Mouse (Mus musculus): Measurements from ENCODE around the gene Ppp2r5b. TPM values are rescaled to one million over a fixed set of nuclear protein-coding genes. Genes with fewer than 3 reads are reported as not detected.

The Ppp2r5b gene
- polyA plus RNA-seq, 1 experiment from 2014 or later: 42.1 TPM

DNA sequence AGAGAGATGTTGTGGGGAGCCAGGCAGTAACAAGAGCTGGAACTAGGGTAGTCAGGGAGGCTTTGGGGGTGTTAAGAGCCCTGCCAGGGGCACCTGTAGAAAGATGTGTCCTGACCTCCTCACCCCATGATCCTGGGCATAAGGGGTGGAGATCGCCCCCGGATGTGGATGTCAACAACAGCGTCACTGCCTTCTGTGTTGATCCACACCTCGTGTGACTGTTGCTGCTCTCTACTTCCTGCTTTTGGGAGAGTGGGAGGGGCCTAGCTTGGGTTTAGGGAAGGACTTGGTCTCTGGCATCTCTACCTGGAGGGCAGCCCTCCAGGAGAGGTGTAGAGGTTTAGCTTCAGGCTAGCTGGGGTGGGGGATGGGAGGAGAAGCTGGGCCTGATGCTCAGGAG lies 6.6 kb upstream of the Ppp2r5b start:
- WGBS: 3% methylated on average over 4 of the region's 4 CpGs

DNA sequence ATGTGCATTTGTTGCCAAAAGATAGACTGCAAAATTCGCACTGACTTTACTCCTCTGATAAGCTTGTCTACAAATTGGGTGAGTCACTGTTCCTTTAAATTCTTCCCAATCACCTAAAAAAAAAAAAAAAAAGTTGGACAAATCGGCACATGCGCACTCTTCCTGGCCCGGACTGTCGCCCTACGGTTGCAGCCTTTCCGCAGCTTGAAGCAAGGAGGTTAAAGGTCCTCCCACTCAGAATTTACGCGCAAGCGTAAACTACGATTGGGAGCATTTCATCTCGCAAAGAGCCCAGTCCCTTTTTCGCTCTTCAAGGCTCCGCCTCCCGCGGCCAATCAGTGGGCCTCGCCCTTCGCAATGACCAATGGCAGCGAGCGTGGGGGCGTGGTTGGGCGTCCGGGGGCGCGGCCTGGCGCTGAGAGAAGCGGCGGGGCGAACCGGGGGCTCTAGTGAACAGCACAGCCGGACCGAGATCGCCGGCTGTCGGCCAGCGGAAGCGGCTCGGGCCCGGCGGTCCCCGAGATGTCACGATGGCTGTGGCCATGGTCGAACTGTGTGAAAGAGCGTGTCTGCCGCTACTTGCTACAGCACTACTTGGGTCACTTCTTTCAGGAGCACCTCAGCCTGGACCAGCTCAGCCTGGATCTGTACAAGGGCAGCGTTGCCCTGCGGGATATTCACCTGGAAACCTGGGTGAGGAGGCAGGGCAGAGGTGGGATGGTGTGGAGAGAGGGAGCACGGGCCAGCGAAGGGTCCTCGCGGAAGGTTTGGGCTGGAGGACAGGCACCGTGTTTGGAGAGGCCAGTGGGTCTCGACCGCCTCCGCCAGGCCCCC lies 5.8 kb upstream of the Ppp2r5b start, which contains the start of gene Atg2a:
TSS of gene Atg2a (plus strand) at position 395 of the 834 bp plus-strand sequence.
- DNase-seq (ENCODE audit: low spot score): peak; percentile 99
- WGBS: under 1% methylated on average over 55 of the region's 55 CpGs
- ATAC-seq (ENCODE audit: low FRiP score): peak; percentile 94
- Histone ChIP-seq H3K27ac (ENCODE audit: low read depth, low read length) (peak within 1 kb of the TSS; percentile 0; the same call in 1 of the 2 replicates), H3K4me1 (replicated peaks; ENCODE audit: control insufficient read depth, insufficient read depth, low read length) (peaks cover 6% of the 10 kb centered on the region), H3K27me3 (ENCODE audit: control insufficient read depth, insufficient read depth, low read length) (no peaks in the 10 kb centered on the region), H3K9me3 (ENCODE audit: control insufficient read depth, low read length) (no peaks in the 10 kb centered on the region), H3K4me2 (replicated peaks; ENCODE audit: low read depth, low read length) (peak within 1 kb of the TSS; percentile 90), H3K36me3 (ENCODE audit: control insufficient read depth, insufficient read depth, low read length) (no peaks in the 10 kb centered on the region), H3K4me3 (ENCODE audit: low read depth, low read length) (peak within 1 kb of the TSS; percentile 67), H3K9ac (ENCODE audit: low read depth, low read length) (peak within 1 kb of the TSS; percentile 88)

More for the DNA sequence above, 6.6 kb upstream of the Ppp2r5b start:
- Histone ChIP-seq H3K4me2 (replicated peaks; ENCODE audit: low read depth, low read length) (peak overlapping the region; percentile 90), H3K27ac (ENCODE audit: low read depth, low read length) (peak overlapping the region; percentile 0; the same call in 1 of the 2 replicates), H3K9me3 (ENCODE audit: control insufficient read depth, low read length) (no peaks in the 10 kb centered on the region), H3K27me3 (ENCODE audit: control insufficient read depth, insufficient read depth, low read length) (no peaks in the 10 kb centered on the region), H3K36me3 (ENCODE audit: control insufficient read depth, insufficient read depth, low read length) (no peaks in the 10 kb centered on the region), H3K4me1 (replicated peaks; ENCODE audit: control insufficient read depth, insufficient read depth, low read length) (peaks cover 6% of the 10 kb centered on the region), H3K9ac (ENCODE audit: low read depth, low read length) (peak overlapping the region; percentile 88), H3K4me3 (ENCODE audit: low read depth, low read length) (peak overlapping the region; percentile 67)
- ATAC-seq (ENCODE audit: low FRiP score) (peak; percentile 12; the same call in 1 of the 2 replicates), DNase-seq (ENCODE audit: low spot score) (peak; percentile 32)

DNA sequence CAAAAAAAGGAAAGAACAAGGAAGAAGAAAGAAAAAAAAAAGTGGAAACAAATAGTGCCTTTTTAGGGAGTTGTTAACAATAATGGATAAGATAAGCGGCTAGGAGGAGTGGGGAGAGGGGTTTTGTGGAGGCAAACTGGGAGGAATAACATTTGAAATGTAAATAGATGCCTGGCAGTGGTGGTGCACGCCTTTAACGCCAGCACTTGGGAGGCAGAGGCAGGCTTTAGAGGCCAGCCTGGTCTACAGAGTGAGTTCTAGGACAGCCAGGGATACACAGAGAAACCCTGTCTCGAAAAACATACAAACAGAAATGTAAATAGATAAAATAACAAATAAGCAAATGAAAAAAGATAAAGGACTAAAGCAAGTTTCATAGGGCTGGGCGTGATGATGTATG lies 5.1 kb upstream of the Ppp2r5b start:
- Histone ChIP-seq H3K4me3 (ENCODE audit: low read depth, low read length) (no peak overlapping the region), H3K36me3 (ENCODE audit: control insufficient read depth, insufficient read depth, low read length) (no peaks in the 10 kb centered on the region), H3K4me1 (replicated peaks; ENCODE audit: control insufficient read depth, insufficient read depth, low read length) (peaks cover 6% of the 10 kb centered on the region), H3K4me2 (replicated peaks; ENCODE audit: low read depth, low read length) (no peak overlapping the region), H3K27ac (ENCODE audit: low read depth, low read length) (no peak overlapping the region), H3K9ac (ENCODE audit: low read depth, low read length) (no peak overlapping the region), H3K27me3 (ENCODE audit: control insufficient read depth, insufficient read depth, low read length) (no peaks in the 10 kb centered on the region), H3K9me3 (ENCODE audit: control insufficient read depth, low read length) (no peaks in the 10 kb centered on the region)
- 35% methylated on average over 5 of the region's 5 CpGs for WGBS
- DNase-seq (ENCODE audit: low spot score) (no peak), ATAC-seq (ENCODE audit: low FRiP score) (no peak)

DNA sequence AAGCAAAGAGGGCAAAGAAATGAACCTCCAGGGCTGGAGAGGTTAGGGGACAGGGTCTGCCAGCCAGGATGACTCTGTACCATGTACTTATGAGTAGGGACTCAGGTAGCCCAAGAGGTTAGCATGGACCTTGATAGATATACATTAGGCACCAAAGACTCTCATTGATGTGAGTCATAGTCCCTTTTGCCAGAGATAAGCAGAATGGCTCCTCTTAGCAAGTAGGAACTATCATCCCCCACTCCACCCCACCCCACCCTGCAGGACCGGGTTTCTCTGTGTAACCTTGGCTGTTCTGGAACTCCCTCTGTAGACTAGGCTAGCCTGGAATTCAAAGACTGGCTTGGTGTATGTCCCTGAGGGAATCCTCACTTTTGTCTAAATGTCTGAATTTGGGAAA lies 4.5 kb upstream of the Ppp2r5b start:
- Histone ChIP-seq H3K9me3 (ENCODE audit: control insufficient read depth, low read length) (no peaks in the 10 kb centered on the region), H3K27ac (ENCODE audit: low read depth, low read length) (no peak overlapping the region), H3K9ac (ENCODE audit: low read depth, low read length) (no peak overlapping the region), H3K4me1 (replicated peaks; ENCODE audit: control insufficient read depth, insufficient read depth, low read length) (peaks cover 6% of the 10 kb centered on the region), H3K36me3 (ENCODE audit: control insufficient read depth, insufficient read depth, low read length) (no peaks in the 10 kb centered on the region), H3K4me3 (ENCODE audit: low read depth, low read length) (no peak overlapping the region), H3K4me2 (replicated peaks; ENCODE audit: low read depth, low read length) (no peak overlapping the region), H3K27me3 (ENCODE audit: control insufficient read depth, insufficient read depth, low read length) (no peaks in the 10 kb centered on the region)
- no peak for DNase-seq (ENCODE audit: low spot score)
- WGBS: 65% methylated on average over 1 of the region's 1 CpGs
- ATAC-seq (ENCODE audit: low FRiP score): no peak

DNA sequence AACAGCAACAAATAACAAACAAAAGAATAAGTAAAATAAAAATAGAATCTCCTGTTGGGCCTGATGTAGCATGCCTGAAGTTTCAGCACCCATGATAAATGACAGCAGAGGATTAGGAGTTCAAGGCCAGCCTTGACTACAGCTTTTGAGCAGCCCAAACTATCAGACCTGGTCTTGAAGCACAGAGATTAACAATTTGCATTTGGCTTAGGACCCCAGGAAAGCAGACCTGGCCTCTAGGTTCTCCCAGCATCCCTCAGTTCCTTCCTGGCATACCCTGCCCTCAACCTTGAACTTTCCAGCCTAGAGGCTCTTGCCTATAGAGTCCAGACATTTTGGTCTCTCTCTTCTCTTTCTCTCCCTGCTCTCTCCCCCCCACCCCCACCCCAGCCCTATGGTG lies 3.1 kb upstream of the Ppp2r5b start:
- Histone ChIP-seq H3K4me2 (replicated peaks; ENCODE audit: low read depth, low read length) (no peak overlapping the region), H3K4me3 (ENCODE audit: low read depth, low read length) (no peak overlapping the region), H3K36me3 (ENCODE audit: control insufficient read depth, insufficient read depth, low read length) (no peaks in the 10 kb centered on the region), H3K27me3 (ENCODE audit: control insufficient read depth, insufficient read depth, low read length) (no peaks in the 10 kb centered on the region), H3K9ac (ENCODE audit: low read depth, low read length) (no peak overlapping the region), H3K27ac (ENCODE audit: low read depth, low read length) (no peak overlapping the region), H3K9me3 (ENCODE audit: control insufficient read depth, low read length) (no peaks in the 10 kb centered on the region), H3K4me1 (replicated peaks; ENCODE audit: control insufficient read depth, insufficient read depth, low read length) (peaks cover 10% of the 10 kb centered on the region)
- DNase-seq (ENCODE audit: low spot score) (no peak), ATAC-seq (ENCODE audit: low FRiP score) (no peak)

DNA sequence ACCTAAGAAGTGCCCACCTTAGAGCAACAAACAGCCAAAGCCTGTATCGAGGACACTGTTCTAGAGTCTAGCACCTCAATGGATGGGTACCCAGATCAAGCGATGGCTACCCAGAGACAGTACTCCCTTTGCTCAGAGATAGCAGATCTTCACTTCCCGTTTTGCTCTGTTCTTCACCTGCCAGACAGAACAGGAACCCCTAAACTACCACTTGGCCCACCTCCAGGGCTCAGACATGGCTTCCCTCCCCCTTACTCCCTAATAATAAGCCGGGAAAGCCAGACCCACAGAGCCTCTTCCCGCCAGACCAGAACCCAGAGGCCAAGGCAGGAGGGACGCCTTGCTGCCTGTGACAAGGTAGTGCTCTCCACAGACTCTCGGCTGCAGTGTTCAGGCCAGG lies 1.2 kb upstream of the Ppp2r5b start:
- Histone ChIP-seq H3K36me3 (ENCODE audit: control insufficient read depth, insufficient read depth, low read length) (no peaks in the 10 kb centered on the region; the same call in 1 of the 2 replicates), H3K9me3 (ENCODE audit: control insufficient read depth, low read length) (no peaks in the 10 kb centered on the region), H3K27ac (ENCODE audit: low read depth, low read length) (no peak overlapping the region), H3K9ac (ENCODE audit: low read depth, low read length) (no peak overlapping the region), H3K4me2 (replicated peaks; ENCODE audit: low read depth, low read length) (no peak overlapping the region), H3K4me1 (replicated peaks; ENCODE audit: control insufficient read depth, insufficient read depth, low read length) (peaks cover 4% of the 10 kb centered on the region; the same call in 1 of the 2 replicates), H3K4me3 (ENCODE audit: low read depth, low read length) (no peak overlapping the region), H3K27me3 (ENCODE audit: control insufficient read depth, insufficient read depth, low read length) (no peaks in the 10 kb centered on the region)
- DNase-seq (ENCODE audit: low spot score) (no peak), ATAC-seq (ENCODE audit: low FRiP score) (no peak)
- 74% methylated on average over 7 of the region's 7 CpGs for WGBS

DNA sequence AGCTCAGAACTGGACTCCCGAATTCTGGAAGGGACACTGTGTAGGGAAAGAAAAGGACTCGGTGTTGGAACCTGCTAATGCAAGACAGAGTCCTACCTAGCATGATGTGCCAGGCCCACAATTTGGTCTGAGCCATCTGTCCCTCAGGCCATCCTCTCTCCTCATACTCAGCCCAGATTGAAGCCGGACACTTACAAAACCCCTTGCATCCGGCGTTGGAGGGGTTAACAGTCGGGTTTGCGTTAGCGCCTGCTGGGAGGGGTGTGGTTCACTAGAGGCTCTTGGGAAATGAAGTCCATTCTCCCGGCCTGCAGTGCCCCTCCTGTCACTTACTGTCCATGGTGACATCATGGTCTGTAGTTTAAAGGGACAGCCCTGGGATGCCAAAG lies 375 bp upstream of the Ppp2r5b start:
- H3K27ac ChIP-seq (ENCODE audit: low read depth, low read length): peak overlapping the region; percentile 71
- peak overlapping the region; percentile 85 for H3K4me3 ChIP-seq (ENCODE audit: low read depth, low read length)
- H3K27me3 ChIP-seq (ENCODE audit: control insufficient read depth, insufficient read depth, low read length): no peaks in the 10 kb centered on the region
- ATAC-seq (ENCODE audit: low FRiP score) (peak; percentile 92), DNase-seq (ENCODE audit: low spot score) (peak; percentile 94)
- 0% methylated on average over 9 of the region's 9 CpGs for WGBS
- H3K9me3 ChIP-seq (ENCODE audit: control insufficient read depth, low read length): no peaks in the 10 kb centered on the region
- peaks cover 4% of the 10 kb centered on the region; the same call in 1 of the 2 replicates for H3K4me1 ChIP-seq (replicated peaks; ENCODE audit: control insufficient read depth, insufficient read depth, low read length)
- peak overlapping the region; percentile 87 for H3K9ac ChIP-seq (ENCODE audit: low read depth, low read length)
- peak overlapping the region; percentile 59 for H3K4me2 ChIP-seq (replicated peaks; ENCODE audit: low read depth, low read length)
- H3K36me3 ChIP-seq (ENCODE audit: control insufficient read depth, insufficient read depth, low read length): no peaks in the 10 kb centered on the region; the same call in 1 of the 2 replicates

DNA sequence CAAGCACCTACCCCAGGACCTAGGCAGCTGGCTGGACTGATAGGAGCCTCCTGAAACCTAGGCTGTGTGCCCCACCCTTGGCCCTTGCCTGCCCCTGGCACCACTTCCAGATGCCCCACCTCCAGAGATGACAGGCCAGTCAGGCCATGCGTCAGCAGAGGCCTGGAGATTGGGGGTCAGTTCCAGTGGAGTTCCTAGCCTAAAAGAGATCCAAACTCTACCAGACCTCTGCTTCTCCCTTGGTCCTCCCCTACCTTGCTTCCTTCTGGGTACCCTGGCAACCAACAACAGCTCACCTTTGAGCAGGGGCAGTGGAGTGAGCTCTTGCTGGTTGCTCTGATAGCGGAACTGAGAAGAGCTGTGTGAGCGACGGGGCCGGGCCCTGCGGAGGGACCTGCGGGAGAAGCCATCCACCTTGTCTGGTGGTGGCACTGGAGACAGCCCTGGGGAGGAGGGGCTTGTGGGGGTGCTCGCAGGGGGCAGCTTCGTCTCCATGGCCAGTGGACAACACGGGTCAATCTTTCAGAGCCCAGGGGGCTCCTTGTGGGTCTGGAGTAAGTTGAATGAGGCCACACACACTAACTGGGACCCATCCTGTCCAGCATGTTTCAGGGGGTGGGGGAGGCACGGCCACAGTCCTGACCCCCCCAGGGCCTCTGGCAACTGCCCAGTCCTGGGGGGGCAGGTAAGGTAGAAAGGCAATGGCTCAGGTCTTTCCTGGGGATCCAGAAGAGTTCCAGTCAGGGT lies 1.2 kb downstream of the Ppp2r5b start:
- Histone ChIP-seq H3K9me3 (ENCODE audit: control insufficient read depth, low read length) (no peaks in the 10 kb centered on the region), H3K27ac (ENCODE audit: low read depth, low read length) (no peak overlapping the region), H3K4me2 (replicated peaks; ENCODE audit: low read depth, low read length) (peak overlapping the region; percentile 59), H3K36me3 (ENCODE audit: control insufficient read depth, insufficient read depth, low read length) (no peaks in the 10 kb centered on the region; the same call in 1 of the 2 replicates), H3K9ac (ENCODE audit: low read depth, low read length) (peak overlapping the region; percentile 87; the same call in 1 of the 2 replicates), H3K4me1 (replicated peaks; ENCODE audit: control insufficient read depth, insufficient read depth, low read length) (peaks cover 4% of the 10 kb centered on the region; the same call in 1 of the 2 replicates), H3K27me3 (ENCODE audit: control insufficient read depth, insufficient read depth, low read length) (no peaks in the 10 kb centered on the region), H3K4me3 (ENCODE audit: low read depth, low read length) (peak overlapping the region; percentile 85)
- DNase-seq (ENCODE audit: low spot score) (no peak), ATAC-seq (ENCODE audit: low FRiP score) (no peak)
- WGBS: 64% methylated on average over 11 of the region's 11 CpGs
